Mouse (Mus musculus) regulatory T cell (primary cell): ENCODE data around the gene Galr2.

Experiments used
- in situ Hi-C: fragments of 300-600 bp; cut with MboI, MseI; formaldehyde crosslinking; loops from one replicate; pipeline ENCODE4 v1.15.1; 2025; ENCODE audit warnings: high pct_unique_total_duplicates

The Galr2 gene

GRCm38 (mm10) chr11:116306126-116306982 lies 25.6 kb downstream of the Galr2 start:
- in situ Hi-C loops, result no loop called here

- in situ Hi-C loops, result no loop called here
These were observed 26.4 kb downstream of the Galr2 start, which contains the start of gene Exoc7 for GRCm38 (mm10) chr11:116307019-116307725. TSS of gene Exoc7 (minus strand) at chr11:116307233.

- in situ Hi-C loops, result no loop called here
These were observed 27.2 kb downstream of the Galr2 start for GRCm38 (mm10) chr11:116307762-116308531.

GRCm38 (mm10) chr11:116309601-116310000 lies 28.9 kb downstream of the Galr2 start:
- in situ Hi-C loops, result no loop called here

- in situ Hi-C loops, result no loop called here
These were observed 30.4 kb downstream of the Galr2 start for GRCm38 (mm10) chr11:116311169-116311568.

GRCm38 (mm10) chr11:116312359-116312758 lies 31.6 kb downstream of the Galr2 start:
- in situ Hi-C loops, result no loop called here

GRCm38 (mm10) chr11:116318719-116319659 lies 38.2 kb downstream of the Galr2 start:
- in situ Hi-C loops, result loop anchor here (5.0 kb wide), 1 partner anchor 128 kb away; no protein-coding TSS in a partner anchor

GRCm38 (mm10) chr11:116326963-116327603 lies 46.3 kb downstream of the Galr2 start:
- in situ Hi-C loops, result no loop called here

- in situ Hi-C loops, result no loop called here
These were observed 48.8 kb downstream of the Galr2 start for GRCm38 (mm10) chr11:116329314-116330210.

GRCm38 (mm10) chr11:116330211-116330518 lies 49.4 kb downstream of the Galr2 start:
- in situ Hi-C loops, result no loop called here

GRCm38 (mm10) chr11:116332232-116332982 lies 51.7 kb downstream of the Galr2 start:
- in situ Hi-C loops, result no loop called here

GRCm38 (mm10) chr11:116332983-116333270 lies 52.2 kb downstream of the Galr2 start:
- in situ Hi-C loops, result no loop called here
